Mouse (Mus musculus) ovary, postnatal 10 days (tissue): Measurements from ENCODE around the gene Gtf3c5.

Experiments
- DNase-seq: peaks from one replicate; pipeline ENCODE4 v3.0.0; 2022; ENCODE audit warnings: low spot score

Gtf3c5 gene

GRCm38 (mm10) chr2:28534436-28535262 lies 48.9 kb downstream of the Gtf3c5 start:
- DNase-seq: no peak

- DNase-seq: no peak
Measured at GRCm38 (mm10) chr2:28533901-28534435, 49.6 kb downstream of the Gtf3c5 start.

DNA sequence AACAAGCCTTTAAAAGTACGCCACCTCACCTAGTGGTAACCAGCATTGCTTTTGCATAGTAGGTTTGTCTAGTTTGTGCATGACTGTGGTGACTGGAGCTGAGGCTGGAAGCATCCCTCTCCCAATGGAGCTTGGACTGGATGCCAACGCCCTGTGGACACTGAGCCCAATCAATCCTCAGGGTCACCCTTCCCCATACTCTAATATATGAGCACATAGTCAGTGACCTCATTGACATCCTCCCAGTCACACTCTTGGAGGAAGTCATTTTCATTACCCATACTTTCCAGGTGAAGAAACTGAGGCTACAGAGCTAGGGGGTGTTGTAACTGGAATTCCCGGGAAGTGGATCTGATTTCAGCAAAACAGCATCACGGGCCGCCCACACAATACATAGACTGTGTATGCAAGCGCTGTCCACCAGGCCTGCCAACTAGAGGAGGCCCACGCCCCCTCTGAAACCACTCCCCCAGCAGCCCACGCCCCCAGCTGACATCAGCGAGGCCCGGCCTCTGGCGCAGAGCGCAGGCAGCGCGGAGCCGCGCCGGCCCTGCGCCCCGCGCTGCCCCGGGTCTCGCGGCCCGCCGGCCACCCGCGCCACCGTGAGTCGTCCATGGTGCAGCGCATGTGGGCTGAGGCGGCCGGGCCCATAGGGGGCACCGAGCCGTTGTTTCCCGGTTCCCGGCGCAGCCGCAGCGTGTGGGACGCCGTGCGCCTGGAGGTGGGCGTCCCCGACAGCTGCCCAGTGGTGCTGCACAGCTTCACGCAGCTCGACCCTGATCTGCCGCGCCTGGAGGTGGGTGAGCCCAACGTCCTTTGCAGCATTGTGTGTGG lies 50.4 kb downstream of the Gtf3c5 start:
- DNase-seq: no peak

GRCm38 (mm10) chr2:28530311-28530710 lies 53.2 kb downstream of the Gtf3c5 start:
- DNase-seq: no peak

- no peak for DNase-seq
Measured at GRCm38 (mm10) chr2:28529856-28530255, 53.7 kb downstream of the Gtf3c5 start.

GRCm38 (mm10) chr2:28528354-28528730 lies 55.2 kb downstream of the Gtf3c5 start:
- no peak for DNase-seq

GRCm38 (mm10) chr2:28527436-28528353 lies 55.9 kb downstream of the Gtf3c5 start:
- DNase-seq: no peak

GRCm38 (mm10) chr2:28525943-28526876 lies 57.3 kb downstream of the Gtf3c5 start:
- DNase-seq: no peak

DNA sequence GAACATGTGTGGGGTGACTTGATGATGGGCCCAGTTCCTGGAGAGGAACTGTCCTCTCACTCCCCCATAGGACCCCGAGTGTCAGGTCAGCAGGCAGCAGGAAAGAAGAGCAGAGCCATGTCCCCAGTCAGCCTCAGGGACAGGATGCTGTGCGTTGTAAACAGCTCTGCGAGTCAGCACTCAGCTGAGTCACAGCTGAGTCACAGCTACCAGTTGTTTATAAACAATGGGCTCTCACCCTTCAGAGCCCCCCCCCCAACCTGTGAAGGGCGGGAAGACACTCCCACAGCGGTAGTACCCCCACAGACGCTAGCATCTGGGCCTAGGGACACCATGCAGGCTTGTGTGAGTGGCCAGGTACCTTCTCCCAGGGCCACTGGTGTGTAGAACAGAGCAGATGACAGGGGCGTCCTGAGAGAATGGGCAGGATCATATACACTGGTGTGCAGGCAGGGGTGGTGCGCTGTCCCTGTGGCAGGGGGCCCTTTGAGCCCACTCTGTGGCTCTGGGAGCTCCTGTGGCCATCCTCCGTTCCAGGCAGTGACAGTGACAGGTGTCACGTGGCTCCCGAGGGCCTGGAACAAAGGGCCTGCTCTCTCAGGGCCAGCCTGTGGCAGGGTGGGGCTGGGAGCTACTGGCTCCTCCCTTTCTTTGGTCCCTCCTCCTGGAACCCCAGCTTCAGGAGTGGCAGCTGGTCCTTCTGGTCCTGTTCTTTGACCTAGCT lies 58.2 kb downstream of the Gtf3c5 start:
- no peak for DNase-seq

DNA sequence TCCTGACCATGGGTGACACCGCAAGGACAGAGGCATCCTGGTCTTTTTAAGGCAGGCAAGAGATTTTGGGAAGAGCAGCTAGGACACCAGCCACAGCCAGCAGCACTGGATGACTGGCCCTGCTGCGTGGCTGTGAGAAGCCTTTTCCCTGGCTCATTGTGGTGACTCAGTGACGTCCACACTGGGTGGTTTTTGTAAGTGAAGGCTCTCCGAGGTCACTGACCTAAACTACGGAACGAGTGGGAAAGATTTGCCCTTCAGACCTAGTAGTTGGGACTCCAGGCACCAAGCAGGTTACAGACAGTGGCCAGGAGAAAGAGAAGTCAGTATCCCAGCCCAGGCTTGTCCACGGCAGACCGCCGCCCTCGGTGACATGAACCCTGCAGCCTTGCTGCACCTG lies 59.1 kb downstream of the Gtf3c5 start:
- no peak for DNase-seq

- peak; percentile 74 for DNase-seq
Measured at GRCm38 (mm10) chr2:28523643-28524117, 59.9 kb downstream of the Gtf3c5 start.

GRCm38 (mm10) chr2:28522166-28522565 lies 61.4 kb downstream of the Gtf3c5 start:
- DNase-seq: no peak

DNA sequence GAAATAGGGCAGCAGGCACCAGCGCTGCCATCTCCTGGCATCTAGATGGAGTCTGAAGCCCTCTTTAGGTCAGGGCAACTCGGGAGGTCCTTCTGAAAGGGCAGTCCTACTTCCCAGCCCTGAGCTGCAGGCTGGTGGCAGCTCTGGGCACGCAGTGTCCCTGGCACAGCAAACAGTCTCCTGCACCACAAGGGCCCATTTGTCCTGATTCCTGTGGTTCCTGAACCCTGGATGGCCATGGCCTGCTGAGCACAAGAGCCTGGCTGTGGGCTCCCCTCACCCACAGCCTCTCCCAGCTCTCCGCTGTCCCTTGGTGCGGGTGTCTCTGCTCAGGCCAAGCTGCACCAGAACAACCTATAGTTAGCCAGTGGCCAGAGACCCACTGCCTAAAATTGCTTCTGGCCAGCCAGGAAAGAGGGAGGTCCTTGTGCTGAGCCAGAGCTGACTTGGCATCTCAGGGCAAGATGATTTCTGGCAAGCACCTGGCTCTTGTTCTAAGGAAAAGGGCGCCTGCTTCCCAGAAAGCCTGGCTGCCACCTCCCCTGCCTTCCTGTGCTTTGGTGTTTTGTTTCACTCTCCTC lies 61.9 kb downstream of the Gtf3c5 start:
- no peak for DNase-seq

- DNase-seq: no peak
Measured at GRCm38 (mm10) chr2:28520581-28520980, 63.0 kb downstream of the Gtf3c5 start.

- no peak for DNase-seq
Measured at GRCm38 (mm10) chr2:28518231-28518630, 65.3 kb downstream of the Gtf3c5 start.

DNA sequence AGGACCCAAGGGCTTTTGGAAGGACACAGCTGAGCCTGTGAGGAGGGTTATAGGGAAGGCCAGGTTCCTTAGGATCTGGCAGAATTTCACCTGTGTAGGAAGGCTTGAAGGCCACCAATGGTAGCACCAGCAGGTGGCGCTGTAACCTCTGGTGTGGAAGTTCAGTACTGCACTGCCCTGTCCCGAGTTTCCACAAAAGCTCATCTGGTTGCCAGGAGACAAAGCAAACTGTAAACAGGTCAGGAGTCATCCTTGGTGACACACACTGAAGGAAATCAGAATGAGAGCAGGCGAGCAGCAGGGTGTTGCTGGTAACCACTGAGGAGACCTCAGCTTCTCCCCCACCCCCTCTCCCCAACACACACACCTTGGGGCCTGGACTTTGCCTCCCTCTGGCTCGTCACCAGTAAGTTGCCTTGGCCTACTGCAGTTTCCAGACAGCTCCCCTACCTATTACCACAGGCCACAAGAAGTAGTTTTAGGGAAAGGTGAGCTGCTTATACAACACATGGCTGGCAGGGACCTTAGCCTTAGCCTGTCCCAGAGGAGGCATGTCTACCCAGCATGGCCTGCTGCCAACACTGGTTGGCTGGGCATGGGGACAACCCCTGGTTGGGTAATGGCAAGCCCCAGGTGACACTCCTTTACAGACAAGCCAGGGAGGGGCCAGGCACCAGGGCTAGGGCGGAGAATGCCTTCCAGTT lies 66.2 kb downstream of the Gtf3c5 start:
- DNase-seq: no peak
